Mouse (Mus musculus): Measurements from ENCODE around the gene Thada. TPM values are rescaled to one million over a fixed set of nuclear protein-coding genes. Genes with fewer than 3 reads are reported as not detected.

The Thada gene
- polyA plus RNA-seq, 1 experiment from 2014 or later, result 10.3 TPM

DNA sequence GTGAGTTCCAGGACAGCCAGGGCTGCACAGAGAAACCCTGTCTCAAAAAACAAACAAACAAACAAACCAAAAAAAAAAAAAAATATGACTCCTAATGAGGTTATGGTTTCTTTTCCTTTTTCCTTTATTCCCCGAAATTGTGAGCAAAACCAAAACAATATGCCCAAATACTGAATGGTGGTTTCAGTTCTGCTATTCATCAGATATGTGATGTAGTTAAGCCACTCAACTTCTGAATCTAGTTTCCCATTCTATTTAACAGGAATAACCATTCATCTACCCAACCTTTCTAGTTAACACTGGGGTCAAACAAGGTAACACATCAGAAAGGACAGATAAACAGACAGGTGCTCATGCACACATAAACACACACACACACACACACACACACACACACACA lies 105.0 kb downstream of the Thada start:
- WGBS, result 91% methylated on average over 1 of the region's 1 CpGs
- peaks cover 23% of the 10 kb centered on the region for H3K36me3 ChIP-seq
- no peaks in the 10 kb centered on the region for H3K27me3 ChIP-seq (ENCODE audit: low read depth, poor library complexity, severe bottlenecking)
- no peak for DNase-seq (ENCODE audit: low spot score)
- no peak overlapping the region for H3K27ac ChIP-seq (replicated peaks)
- H3K4me1 ChIP-seq, result peaks cover 35% of the 10 kb centered on the region
- H3K9me3 ChIP-seq (replicated peaks), result no peaks in the 10 kb centered on the region
- H3K4me3 ChIP-seq, result no peak overlapping the region

DNA sequence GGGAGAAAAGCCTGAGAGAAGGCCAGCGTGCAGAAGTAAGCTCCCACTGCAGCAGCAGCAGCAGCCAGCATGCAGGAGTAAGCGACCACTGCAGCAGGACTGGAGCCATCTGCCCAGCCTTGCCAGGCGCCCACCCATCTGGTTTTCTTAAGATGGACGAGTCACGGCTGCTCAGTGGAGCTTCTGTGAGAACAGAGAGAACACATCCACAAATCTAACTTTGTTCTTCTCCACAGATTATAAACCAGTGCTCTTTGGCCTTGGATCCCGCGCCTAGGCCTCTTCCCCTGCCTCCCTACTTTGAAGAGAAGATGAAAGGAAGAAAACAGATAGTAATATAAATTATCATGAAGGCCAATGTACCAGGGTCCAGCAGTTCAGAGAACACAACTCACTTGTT lies 106.2 kb downstream of the Thada start:
- Histone ChIP-seq H3K27me3 (ENCODE audit: low read depth, poor library complexity, severe bottlenecking) (no peaks in the 10 kb centered on the region), H3K4me3 (no peak overlapping the region), H3K36me3 (peaks cover 24% of the 10 kb centered on the region), H3K4me1 (peaks cover 24% of the 10 kb centered on the region), H3K9me3 (replicated peaks) (no peaks in the 10 kb centered on the region), H3K27ac (replicated peaks) (no peak overlapping the region)
- DNase-seq (ENCODE audit: low spot score), result no peak
- 87% methylated on average over 7 of the region's 7 CpGs for WGBS

DNA sequence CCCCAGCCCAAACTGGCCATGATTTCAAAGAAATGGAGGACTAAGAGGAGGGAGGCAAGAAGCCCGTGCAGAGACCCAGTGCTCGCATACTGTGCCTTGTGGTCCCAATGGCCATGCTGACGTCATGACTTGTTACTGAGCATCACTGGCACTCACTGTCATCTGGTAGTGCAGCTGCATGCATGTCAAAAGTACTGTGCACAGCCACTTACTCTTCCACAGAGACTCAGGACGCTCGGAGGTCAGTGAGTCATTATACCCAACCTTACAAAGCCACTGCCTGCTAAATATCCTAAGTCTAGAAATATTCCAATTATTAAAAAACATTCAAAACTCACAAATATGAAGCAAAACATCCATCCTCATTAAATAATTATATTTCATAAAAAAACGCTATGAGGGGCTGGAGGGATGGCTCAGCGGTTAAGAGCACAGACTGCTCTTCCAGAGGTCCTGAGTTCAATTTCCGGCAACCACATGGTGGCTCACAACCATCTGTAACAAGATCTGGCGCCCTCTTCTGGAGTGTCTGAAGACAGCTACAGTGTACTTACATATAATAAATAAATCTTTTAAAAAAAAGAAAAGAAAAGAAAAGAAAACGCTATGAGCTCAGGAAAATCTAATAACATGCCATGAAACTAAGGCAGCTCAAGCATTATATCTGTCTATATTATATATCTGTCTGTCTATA lies 106.9 kb downstream of the Thada start:
- Histone ChIP-seq H3K9me3 (replicated peaks) (no peaks in the 10 kb centered on the region), H3K36me3 (peaks cover 27% of the 10 kb centered on the region), H3K27ac (replicated peaks) (no peak overlapping the region), H3K4me1 (peaks cover 17% of the 10 kb centered on the region), H3K27me3 (ENCODE audit: low read depth, poor library complexity, severe bottlenecking) (no peaks in the 10 kb centered on the region), H3K4me3 (no peak overlapping the region)
- DNase-seq (ENCODE audit: low spot score), result no peak
- 93% methylated on average over 10 of the region's 10 CpGs for WGBS

GRCm38 (mm10) chr17:84357776-84358175 lies 108.2 kb downstream of the Thada start:
- Histone ChIP-seq H3K36me3 (peaks cover 27% of the 10 kb centered on the region), H3K27me3 (ENCODE audit: low read depth, poor library complexity, severe bottlenecking) (no peaks in the 10 kb centered on the region), H3K4me1 (peaks cover 8% of the 10 kb centered on the region; the same call in 1 of the 2 replicates), H3K27ac (replicated peaks) (no peak overlapping the region), H3K9me3 (replicated peaks) (no peaks in the 10 kb centered on the region), H3K4me3 (no peak overlapping the region)
- no peak for DNase-seq (ENCODE audit: low spot score)
- 91% methylated on average over 8 of the region's 8 CpGs for WGBS

GRCm38 (mm10) chr17:84356056-84356887 lies 109.7 kb downstream of the Thada start:
- Histone ChIP-seq H3K36me3 (peaks cover 22% of the 10 kb centered on the region), H3K27ac (replicated peaks) (no peak overlapping the region), H3K4me1 (peaks cover 10% of the 10 kb centered on the region; the same call in 1 of the 2 replicates), H3K27me3 (ENCODE audit: low read depth, poor library complexity, severe bottlenecking) (no peaks in the 10 kb centered on the region), H3K9me3 (replicated peaks) (no peaks in the 10 kb centered on the region), H3K4me3 (no peak overlapping the region)
- no peak for DNase-seq (ENCODE audit: low spot score)
- 94% methylated on average over 8 of the region's 8 CpGs for WGBS

- Histone ChIP-seq H3K36me3 (peaks cover 20% of the 10 kb centered on the region), H3K4me3 (no peak overlapping the region), H3K4me1 (peaks cover 12% of the 10 kb centered on the region; the same call in 1 of the 2 replicates), H3K9me3 (replicated peaks) (no peaks in the 10 kb centered on the region), H3K27me3 (ENCODE audit: low read depth, poor library complexity, severe bottlenecking) (no peaks in the 10 kb centered on the region), H3K27ac (replicated peaks) (no peak overlapping the region)
- WGBS, result 92% methylated on average over 3 of the region's 3 CpGs
- DNase-seq (ENCODE audit: low spot score), result no peak
Observed at GRCm38 (mm10) chr17:84355006-84355405, 111.0 kb downstream of the Thada start.

DNA sequence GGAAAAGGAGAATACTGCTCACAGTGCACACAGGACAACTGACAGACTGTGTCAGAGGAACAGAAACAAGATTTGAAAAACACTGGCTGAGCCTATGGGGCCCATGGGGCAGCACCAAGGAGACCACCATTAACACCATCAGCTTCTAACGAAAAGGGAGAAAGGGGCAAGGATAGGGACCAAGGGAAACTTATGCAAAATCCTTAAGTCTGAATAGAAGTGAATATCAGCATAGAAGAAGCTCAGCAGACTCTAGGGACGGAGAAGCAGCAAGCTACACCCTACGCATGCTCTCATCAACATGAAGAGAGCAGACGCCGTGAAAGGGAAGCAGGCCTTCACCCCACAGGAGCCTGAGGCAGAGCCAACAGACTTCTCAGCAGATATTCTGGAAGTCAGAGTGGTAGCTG lies 112.1 kb downstream of the Thada start:
- no peaks in the 10 kb centered on the region for H3K27me3 ChIP-seq (ENCODE audit: low read depth, poor library complexity, severe bottlenecking)
- WGBS, result 83% methylated on average over 5 of the region's 5 CpGs
- H3K9me3 ChIP-seq (replicated peaks), result no peaks in the 10 kb centered on the region
- H3K27ac ChIP-seq (replicated peaks), result 0 out of 2 replicates have a peak overlapping the region, but pooled peaks have one; percentile 47
- H3K4me1 ChIP-seq, result peaks cover 12% of the 10 kb centered on the region; the same call in 1 of the 2 replicates
- H3K4me3 ChIP-seq, result no peak overlapping the region
- DNase-seq (ENCODE audit: low spot score), result no peak
- H3K36me3 ChIP-seq, result peaks cover 19% of the 10 kb centered on the region

DNA sequence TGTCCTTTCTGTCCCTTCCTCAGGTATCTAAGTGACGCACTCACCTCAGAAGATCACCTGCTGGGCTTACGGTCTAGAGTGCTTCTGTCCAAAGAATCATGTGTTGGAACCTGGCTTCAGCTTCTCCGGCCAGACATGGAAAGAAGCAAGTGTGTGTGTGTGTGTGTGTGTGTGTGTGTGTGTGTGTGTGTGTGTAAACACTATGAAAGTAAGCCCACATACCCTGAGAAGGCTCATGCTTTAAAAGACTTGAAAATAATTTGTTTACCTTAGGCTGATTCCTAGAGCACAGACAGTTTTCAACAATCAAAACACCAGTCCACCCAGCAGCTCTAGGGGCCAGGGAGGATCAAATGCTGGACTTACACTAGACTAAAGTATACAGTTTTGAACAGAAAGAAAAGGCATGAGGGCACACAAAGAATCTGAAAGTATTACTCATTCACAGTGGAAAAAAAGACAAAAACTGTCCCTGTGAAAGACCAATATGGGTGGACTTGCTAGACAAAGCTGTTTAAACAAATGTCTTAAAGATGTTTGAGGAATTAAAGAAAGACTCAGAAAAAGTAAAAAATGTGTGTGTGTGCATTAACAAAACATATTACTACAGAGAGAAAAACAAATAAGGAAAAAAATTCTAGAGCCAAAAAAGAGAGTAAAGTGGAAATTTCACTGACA lies 112.6 kb downstream of the Thada start:
- Histone ChIP-seq H3K9me3 (replicated peaks) (no peaks in the 10 kb centered on the region), H3K27me3 (ENCODE audit: low read depth, poor library complexity, severe bottlenecking) (no peaks in the 10 kb centered on the region), H3K4me3 (no peak overlapping the region), H3K27ac (replicated peaks) (no peak overlapping the region), H3K4me1 (peaks cover 12% of the 10 kb centered on the region; the same call in 1 of the 2 replicates), H3K36me3 (peaks cover 18% of the 10 kb centered on the region)
- no peak for DNase-seq (ENCODE audit: low spot score)
- WGBS, result 94% methylated on average over 3 of the region's 3 CpGs

DNA sequence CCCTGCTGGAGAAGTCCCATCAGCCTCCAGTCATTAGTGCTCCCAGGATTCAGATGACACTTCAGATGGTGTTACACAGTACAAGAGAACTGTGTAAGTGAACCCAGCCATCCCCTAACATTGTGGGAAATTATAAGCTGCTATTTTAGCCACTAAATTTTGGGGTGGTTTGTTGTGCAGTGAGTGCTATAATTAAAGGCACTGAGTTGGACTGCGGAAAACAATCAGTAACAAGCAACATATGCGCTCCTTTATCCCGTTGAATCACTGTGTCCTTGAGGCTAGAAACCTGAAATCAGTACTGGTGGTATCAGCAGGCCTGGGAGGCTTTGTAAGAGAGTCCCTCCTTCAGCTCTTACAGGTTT lies 113.2 kb downstream of the Thada start:
- H3K9me3 ChIP-seq (replicated peaks), result no peaks in the 10 kb centered on the region
- no peak for DNase-seq (ENCODE audit: low spot score)
- H3K4me3 ChIP-seq, result no peak overlapping the region
- no peaks in the 10 kb centered on the region for H3K27me3 ChIP-seq (ENCODE audit: low read depth, poor library complexity, severe bottlenecking)
- peaks cover 12% of the 10 kb centered on the region; the same call in 1 of the 2 replicates for H3K4me1 ChIP-seq
- WGBS, result 90% methylated on average over 3 of the region's 3 CpGs
- no peak overlapping the region for H3K27ac ChIP-seq (replicated peaks)
- peaks cover 17% of the 10 kb centered on the region for H3K36me3 ChIP-seq

DNA sequence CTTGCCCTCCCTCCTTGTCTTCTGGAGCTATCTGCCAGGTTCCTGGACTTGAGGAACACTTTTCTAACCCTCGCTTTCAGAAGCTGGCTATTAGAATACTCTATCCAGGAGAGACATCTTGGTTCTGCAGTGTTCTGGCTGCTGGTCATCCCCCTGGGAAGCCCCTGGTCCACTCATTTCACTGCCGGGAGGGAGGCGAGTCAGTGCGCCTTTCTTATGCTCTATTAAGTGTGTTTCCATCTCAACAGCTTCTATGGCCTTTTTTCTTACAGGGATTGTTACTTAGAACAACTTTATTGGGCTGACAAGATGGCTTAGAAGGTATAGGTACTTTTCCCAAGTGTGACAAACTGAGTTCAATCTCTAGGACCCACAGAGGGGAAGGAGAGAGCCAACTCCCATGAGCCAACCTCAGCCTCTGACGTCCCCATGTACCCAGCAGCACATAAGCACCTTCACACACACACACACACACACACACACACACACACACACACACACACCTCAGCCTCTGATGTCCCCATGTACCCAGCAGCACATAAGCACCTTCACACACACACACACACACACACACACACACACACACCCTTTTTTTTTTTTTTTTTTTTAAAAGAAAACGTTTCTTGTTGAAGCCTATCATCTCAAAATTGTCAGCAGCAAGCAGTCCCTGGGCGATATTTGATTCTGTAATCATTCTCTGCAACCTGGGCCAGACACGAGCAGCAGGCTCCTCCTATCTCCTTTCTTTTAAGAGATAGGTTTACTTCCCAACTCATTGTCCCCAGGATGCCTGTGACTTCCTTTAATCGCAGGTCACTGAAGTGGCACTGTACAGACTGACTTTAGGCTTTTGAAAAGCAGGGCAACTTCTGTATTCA lies 113.9 kb downstream of the Thada start:
- Histone ChIP-seq H3K9me3 (replicated peaks) (no peaks in the 10 kb centered on the region), H3K4me1 (peaks cover 12% of the 10 kb centered on the region; the same call in 1 of the 2 replicates), H3K27me3 (ENCODE audit: low read depth, poor library complexity, severe bottlenecking) (no peaks in the 10 kb centered on the region), H3K36me3 (peaks cover 16% of the 10 kb centered on the region), H3K4me3 (no peak overlapping the region), H3K27ac (replicated peaks) (peak overlapping the region; percentile 13; the same call in 1 of the 2 replicates)
- WGBS, result 83% methylated on average over 9 of the region's 9 CpGs
- no peak for DNase-seq (ENCODE audit: low spot score)

- peaks cover 20% of the 10 kb centered on the region for H3K36me3 ChIP-seq
- no peaks in the 10 kb centered on the region for H3K9me3 ChIP-seq (replicated peaks)
- WGBS, result 82% methylated on average over 3 of the region's 3 CpGs
- no peak overlapping the region for H3K4me3 ChIP-seq
- peaks cover 12% of the 10 kb centered on the region; the same call in 1 of the 2 replicates for H3K4me1 ChIP-seq
- no peaks in the 10 kb centered on the region for H3K27me3 ChIP-seq (ENCODE audit: low read depth, poor library complexity, severe bottlenecking)
- 0 out of 2 replicates have a peak overlapping the region, but pooled peaks have one; percentile 13 for H3K27ac ChIP-seq (replicated peaks)
- no peak for DNase-seq (ENCODE audit: low spot score)
Observed at GRCm38 (mm10) chr17:84351276-84351675, 114.7 kb downstream of the Thada start.

DNA sequence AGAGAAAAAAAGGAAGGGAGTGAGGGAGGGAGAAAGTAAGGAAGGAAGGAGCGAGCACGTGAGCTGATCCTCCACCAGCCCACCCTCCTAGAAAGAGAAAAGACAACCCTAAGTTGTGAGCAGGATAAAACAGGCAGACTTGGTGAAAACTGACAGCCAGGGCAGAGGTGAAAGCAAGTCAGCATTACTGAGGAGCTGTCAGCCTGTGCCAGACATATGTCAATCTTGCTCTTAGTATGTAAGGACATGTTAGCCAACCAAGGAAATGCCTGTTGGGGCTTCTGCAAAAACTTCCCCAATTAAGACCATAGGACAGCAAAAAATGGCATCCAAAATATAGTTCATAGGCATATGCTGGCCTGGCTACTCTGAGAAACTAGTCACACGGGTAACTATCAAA lies 117.1 kb downstream of the Thada start:
- Histone ChIP-seq H3K4me1 (peaks cover 9% of the 10 kb centered on the region; the same call in 1 of the 2 replicates), H3K9me3 (replicated peaks) (no peaks in the 10 kb centered on the region), H3K27ac (replicated peaks) (no peak overlapping the region), H3K27me3 (ENCODE audit: low read depth, poor library complexity, severe bottlenecking) (no peaks in the 10 kb centered on the region), H3K4me3 (no peak overlapping the region), H3K36me3 (peaks cover 30% of the 10 kb centered on the region)
- no peak for DNase-seq (ENCODE audit: low spot score)
- 90% methylated on average over 3 of the region's 3 CpGs for WGBS
